Mouse (Mus musculus) monocyte, adult 5-6 weeks (primary cell): ENCODE results near the gene Mamdc2. TPM values are rescaled to one million over a fixed set of nuclear protein-coding genes. Genes with fewer than 3 reads are reported as not detected.

ENCODE experiments used
- ATAC-seq: fragments of 153-309, 156-312 bp; replicated peaks from 2 replicates; pipeline ENCODE4 v1.8.0; 2017; ENCODE audit warnings: mild to moderate bottlenecking; ENCODE audit not compliant: low TSS enrichment, insufficient number of reproducible peaks, severe bottlenecking, poor library complexity, low FRiP score
- total RNA-seq: library from RNA; stranded (forward); fragments of 200-1000, 200-491, 200-594 nt; gene quantifications from 3 replicates; pipeline ENCODE4 v1.2.3, GENCODE M21; 2017

Mamdc2 gene
- total RNA-seq, 1 experiment from 2014 or later: not detected

DNA sequence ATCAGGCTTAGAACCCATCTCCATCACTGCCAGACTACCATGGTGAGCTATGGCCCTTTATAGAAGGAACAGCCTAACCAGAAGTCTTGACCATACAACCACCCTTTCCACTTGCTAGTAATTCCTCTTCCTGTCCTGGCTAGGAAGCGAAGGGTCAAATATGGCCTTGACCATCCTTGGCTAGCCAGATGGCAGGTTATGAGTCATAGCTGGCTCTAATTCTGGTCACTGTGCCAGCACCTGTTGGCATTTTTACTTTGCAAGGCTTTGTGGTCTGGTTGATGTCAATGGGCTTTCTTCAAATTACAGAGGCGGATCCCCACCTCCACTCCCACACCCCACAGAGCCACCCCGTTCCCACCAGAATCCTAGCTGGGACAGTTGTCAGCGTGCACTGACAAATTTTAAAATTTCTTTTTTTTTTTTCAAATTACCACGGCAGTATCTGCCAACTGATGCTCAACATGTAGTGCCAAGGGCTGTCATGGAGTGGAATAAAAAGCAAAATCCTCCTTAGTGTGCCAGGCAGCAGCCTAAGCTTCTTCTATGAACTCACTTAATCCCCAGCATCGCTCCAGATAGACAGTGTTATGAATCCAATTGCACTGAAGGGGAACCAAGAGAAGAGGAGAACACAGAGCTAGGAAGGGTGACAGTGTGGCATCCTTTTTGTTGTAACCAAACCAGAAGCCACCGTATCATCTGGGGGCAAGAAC, 73.1 kb downstream of the Mamdc2 start:
- no peak for ATAC-seq

- no peak for ATAC-seq
Observed at GRCm38 (mm10) chr19:23373728-23374127, 74.5 kb downstream of the Mamdc2 start.

DNA sequence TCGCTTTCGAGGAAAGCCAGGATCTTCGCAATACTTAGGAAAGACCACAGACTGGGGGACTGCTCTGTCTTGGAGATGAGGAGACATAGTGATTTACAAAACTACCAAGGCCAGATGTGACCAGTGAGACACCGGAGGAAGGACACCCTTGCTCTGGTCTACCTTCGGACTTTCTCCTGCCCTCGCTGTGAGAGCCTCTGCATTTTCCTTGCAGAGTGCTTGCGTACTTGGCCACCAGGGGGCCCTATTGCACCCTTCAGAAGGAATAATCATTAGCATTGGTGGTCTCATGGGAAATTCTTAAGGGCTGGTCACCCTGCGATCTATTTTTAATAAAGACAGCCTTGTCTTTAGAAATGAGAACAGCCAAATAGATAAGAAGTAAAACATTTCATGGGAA, 75.0 kb downstream of the Mamdc2 start:
- ATAC-seq: peak; percentile 52; the same call in 1 of the 2 replicates

GRCm38 (mm10) chr19:23369275-23369674, 79.0 kb downstream of the Mamdc2 start:
- no peak for ATAC-seq

DNA sequence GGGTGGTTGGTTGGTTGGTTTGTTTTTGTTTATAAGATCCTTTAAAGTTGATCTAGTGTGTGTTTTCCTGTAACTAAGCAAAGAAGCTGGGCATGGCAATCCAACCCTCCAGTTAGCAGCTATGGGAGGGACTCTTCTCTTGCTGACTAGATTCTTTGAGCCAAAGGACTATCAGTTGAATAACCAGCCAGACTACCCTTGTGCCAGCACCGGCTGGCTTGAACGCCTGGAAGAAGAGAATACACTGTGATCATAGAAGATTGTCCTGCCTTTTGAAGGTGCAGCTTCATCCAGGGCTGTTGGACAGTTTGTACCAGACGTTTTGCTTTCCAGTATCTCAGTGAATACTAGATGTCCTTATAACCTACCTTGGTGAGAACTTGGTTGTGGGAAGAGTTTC, 86.2 kb downstream of the Mamdc2 start:
- no peak for ATAC-seq

GRCm38 (mm10) chr19:23361124-23361523, 87.1 kb downstream of the Mamdc2 start:
- ATAC-seq: no peak

- no peak for ATAC-seq
Observed at GRCm38 (mm10) chr19:23360536-23360935, 87.7 kb downstream of the Mamdc2 start.

DNA sequence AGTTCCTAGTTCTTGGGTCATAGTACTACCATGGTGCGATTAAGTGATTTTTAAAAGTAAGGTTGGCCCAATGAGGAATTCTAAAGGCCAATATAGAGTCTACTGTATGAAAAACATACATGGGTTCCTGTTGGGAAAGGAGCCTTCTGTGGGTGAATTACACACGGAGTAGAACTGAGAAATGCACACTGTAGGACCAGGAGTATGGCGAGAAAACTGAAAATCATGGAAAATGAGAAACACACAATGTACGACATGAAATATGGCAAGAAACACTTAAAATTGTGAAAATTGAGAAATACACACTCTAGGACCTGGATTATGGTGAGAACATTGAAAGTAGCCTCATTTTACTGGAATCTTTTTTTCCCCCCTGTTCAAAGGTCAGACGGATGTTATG, 91.0 kb downstream of the Mamdc2 start:
- ATAC-seq: peak; percentile 68; the same call in 1 of the 2 replicates

DNA sequence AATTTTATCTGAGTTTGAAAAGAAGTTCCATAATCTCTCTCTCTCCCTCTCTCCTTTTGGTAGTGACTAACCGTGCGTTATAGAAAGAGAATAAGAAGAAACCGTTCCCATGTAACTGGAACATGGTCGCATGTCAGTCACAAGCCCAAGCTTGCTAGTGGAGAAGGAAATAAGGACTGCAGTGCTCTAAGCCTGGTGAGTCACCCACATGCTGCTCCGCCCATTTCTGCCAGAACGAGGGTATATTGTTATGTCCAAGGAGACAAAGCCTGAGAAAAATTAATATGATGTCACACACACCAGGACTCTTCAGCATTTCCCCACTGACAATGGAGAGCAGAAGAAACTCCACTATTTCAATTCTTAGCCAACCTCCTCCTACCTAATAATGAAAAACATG, 93.5 kb downstream of the Mamdc2 start:
- ATAC-seq: no peak

DNA sequence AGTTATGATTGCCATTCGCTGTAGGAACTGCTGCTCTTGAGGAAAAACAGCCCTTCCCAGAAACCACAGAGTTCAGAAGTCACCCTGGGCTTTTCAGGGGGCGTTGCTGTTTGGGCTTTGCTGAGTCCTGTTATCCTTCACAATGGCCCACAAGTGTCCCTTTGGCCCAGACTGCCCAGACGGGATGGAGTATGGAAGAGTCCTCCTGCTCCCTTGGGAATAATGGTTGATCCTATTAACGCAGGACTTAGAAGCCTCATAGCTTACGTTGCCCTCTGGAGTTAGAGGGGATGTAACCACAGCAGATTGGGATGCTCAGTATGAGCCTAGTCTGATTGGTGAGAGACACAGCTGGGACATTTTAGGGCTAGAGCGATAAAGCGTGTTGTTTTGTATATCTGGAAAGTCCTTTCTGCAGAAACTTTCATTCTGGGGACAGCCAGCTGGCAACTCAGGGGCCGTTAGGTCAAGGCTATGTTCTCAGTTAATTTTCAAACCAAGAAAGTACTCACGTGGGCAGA, 94.3 kb downstream of the Mamdc2 start:
- ATAC-seq: no peak

DNA sequence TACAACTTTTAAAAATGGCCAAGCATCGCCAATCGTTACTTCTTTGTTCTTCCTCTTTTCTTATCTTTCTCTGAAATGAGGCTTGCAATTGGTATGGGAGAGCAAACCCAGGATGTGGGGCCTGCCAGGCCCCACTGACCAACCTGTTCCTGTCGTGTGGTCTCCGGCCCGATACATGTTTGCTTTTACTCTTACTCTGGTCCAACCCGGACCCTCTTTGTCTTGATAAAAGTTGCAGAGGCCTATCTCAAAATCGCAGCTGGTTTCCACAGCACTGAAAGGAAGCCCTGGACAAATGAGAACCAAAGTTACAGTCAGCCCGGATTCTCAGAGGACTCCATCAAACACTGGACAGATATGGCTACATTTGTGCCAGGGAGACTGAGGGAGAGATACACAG, 95.1 kb downstream of the Mamdc2 start:
- ATAC-seq: no peak

DNA sequence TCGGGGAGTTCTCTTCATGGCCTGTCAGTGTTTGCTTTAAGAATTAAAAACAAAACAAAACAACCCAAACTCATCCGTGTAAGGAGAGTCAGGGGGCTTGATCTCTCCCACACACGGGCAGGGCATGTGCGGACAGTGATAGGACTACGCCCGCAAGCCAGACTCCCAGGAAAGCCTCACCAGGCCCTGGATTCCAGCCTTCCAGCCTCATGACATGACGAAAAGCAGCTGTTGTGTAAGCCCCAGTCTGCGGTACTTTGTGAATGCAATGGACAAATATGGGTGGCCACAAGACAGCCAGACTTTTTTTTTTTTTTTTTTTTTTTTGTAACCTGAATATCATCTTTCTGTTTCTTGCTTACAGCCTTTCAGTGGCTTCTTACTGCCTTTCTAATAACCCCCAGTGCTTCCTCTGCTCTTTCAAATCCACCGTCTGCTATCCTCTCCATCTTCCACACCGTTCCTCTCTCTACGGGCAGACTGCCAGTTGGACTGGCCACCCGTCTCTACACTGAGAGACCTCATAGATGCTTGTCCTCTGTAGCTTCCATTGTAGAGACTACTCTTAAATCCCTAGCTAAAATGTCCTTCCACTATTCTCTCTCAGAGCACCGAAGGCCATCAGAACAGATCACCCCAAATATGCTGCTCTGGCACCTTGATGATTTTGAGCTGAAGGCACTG, 96.3 kb downstream of the Mamdc2 start:
- ATAC-seq: no peak

GRCm38 (mm10) chr19:23349930-23350329, 98.3 kb downstream of the Mamdc2 start:
- no peak for ATAC-seq

- no peak for ATAC-seq
Observed at GRCm38 (mm10) chr19:23342782-23343181, 105.5 kb downstream of the Mamdc2 start.

- no peak for ATAC-seq
Observed at GRCm38 (mm10) chr19:23332883-23333282, 115.4 kb downstream of the Mamdc2 start.

DNA sequence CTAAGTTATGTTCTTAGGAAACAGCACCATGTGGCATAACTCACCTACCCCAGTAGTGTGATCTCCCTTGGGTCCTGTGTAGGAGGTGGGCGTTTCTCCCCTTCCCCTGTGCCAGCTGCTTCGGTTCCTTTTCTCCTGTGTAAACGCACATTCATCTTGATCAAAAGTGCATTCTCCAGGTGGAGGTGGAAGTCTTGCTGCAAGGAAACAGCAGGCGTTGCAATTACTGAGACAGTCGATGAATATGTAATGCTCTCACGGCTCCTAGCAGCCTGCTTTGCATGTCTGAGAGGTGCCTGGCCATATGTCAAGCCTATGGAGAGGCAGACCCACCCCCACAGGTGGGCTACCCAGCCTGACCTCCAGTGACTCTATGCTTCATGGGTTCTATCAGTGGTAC, 117.4 kb downstream of the Mamdc2 start:
- ATAC-seq: no peak

DNA sequence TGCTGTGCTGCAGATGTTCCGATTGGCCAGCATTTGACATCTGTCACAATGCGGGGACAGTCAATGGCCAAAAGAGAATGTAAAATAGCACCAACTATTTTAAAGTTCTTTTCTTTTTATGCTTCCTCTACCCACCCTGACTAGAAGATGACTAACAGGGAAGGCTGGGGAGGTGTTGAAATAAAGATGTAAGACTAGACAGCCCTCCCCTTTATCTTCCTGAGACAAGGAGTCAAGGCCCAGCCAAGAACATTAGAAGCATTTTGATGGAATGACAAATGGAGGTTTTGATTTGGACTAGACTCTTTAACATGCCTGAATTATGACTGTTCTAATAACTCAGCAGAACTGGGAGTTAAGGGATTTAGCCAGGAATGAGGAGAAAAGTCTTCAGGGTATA, 118.9 kb downstream of the Mamdc2 start:
- no peak for ATAC-seq

GRCm38 (mm10) chr19:23327056-23327640, 121.1 kb downstream of the Mamdc2 start:
- no peak for ATAC-seq

DNA sequence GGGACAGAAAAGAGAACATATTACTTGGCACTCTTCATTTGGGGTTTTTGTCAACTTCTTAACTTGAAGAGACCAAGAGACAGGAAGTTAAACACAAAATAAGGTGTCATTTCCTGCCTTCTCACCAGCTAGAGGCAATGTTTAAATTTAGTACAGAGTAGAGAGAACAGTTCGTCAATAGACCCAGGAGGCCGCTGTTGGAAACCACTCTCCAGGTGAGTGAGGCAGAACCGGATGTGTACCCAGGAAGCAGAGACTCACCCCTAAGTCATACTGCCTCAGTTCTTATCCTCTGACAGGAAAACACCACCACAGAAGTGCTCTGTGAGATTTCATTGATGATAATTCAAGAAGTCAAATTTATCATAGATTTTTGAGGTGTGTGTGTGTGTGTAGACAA, 125.1 kb downstream of the Mamdc2 start:
- peak; percentile 71 for ATAC-seq

GRCm38 (mm10) chr19:23317989-23318358, 130.3 kb downstream of the Mamdc2 start:
- ATAC-seq: no peak
